Mouse (Mus musculus) urinary bladder, postnatal 4 days (tissue): ENCODE results near the gene Gm17581.
A peak's percentile ranks its signal among the peaks of the same experiment; 100 is the strongest.
"Not testable (repeated sequence)": the region's sequence is repeated elsewhere in the genome, so short reads cannot be mapped to it uniquely, and the experiment has no call there.

ENCODE experiments used
- DNase-seq, 2 experiments: peaks; one replicate each; pipeline ENCODE4 v3.0.0; 2021 to 2022; ENCODE audit warnings: low spot score in 2 of 2

Gene Gm17581

GRCm38 (mm10) chr2:155737803-155738202 is 2.1 kb upstream of the Gm17581 start:
- no peak for DNase-seq

- DNase-seq = no peak
Observed at GRCm38 (mm10) chr2:155736936-155737335, 1.3 kb upstream of the Gm17581 start.

GRCm38 (mm10) chr2:155735080-155735479 is 586 bp downstream of the Gm17581 start:
- DNase-seq = no peak

- DNase-seq = peak; percentile 83 to 90
Observed at GRCm38 (mm10) chr2:155729158-155729645, 6.5 kb downstream of the Gm17581 start, which contains the start of gene Edem2. Edem2 (minus strand) TSS chr2:155729475.

GRCm38 (mm10) chr2:155728742-155729141 is 6.9 kb downstream of the Gm17581 start:
- DNase-seq = no peak

GRCm38 (mm10) chr2:155727764-155728395 is 7.8 kb downstream of the Gm17581 start:
- no peak for DNase-seq

- DNase-seq = no peak
Observed at GRCm38 (mm10) chr2:155726302-155726701, 9.4 kb downstream of the Gm17581 start.

- DNase-seq = no peak
Observed at GRCm38 (mm10) chr2:155724526-155724925, 11.1 kb downstream of the Gm17581 start.

GRCm38 (mm10) chr2:155724036-155724435 is 11.6 kb downstream of the Gm17581 start:
- no peak for DNase-seq

GRCm38 (mm10) chr2:155720585-155720984 is 15.1 kb downstream of the Gm17581 start:
- DNase-seq = no peak

GRCm38 (mm10) chr2:155717082-155717990 is 18.3 kb downstream of the Gm17581 start:
- DNase-seq = no peak

- no peak for DNase-seq
Observed at GRCm38 (mm10) chr2:155710557-155710956, 25.1 kb downstream of the Gm17581 start.

- DNase-seq = peak in 1 of 2 experiments; percentile 37
Observed at GRCm38 (mm10) chr2:155707251-155707650, 28.4 kb downstream of the Gm17581 start.

GRCm38 (mm10) chr2:155703630-155704029 is 32.0 kb downstream of the Gm17581 start:
- no peak for DNase-seq

GRCm38 (mm10) chr2:155701399-155701919 is 34.2 kb downstream of the Gm17581 start:
- DNase-seq = no peak

GRCm38 (mm10) chr2:155698443-155698842 is 37.2 kb downstream of the Gm17581 start:
- not testable (repeated sequence) for DNase-seq

GRCm38 (mm10) chr2:155696851-155697250 is 38.8 kb downstream of the Gm17581 start:
- DNase-seq = no peak

- peak; percentile 68 to 95 for DNase-seq
Observed at GRCm38 (mm10) chr2:155696091-155696558, 39.5 kb downstream of the Gm17581 start.

- no peak for DNase-seq
Observed at GRCm38 (mm10) chr2:155695316-155695715, 40.4 kb downstream of the Gm17581 start.

- DNase-seq = no peak
Observed at GRCm38 (mm10) chr2:155694564-155694963, 41.1 kb downstream of the Gm17581 start.

GRCm38 (mm10) chr2:155693136-155693535 is 42.5 kb downstream of the Gm17581 start:
- no peak for DNase-seq
